Mouse (Mus musculus) 3T3-L1 (cell line): ENCODE measurements around the gene Psmd5.
"Not testable (repeated sequence)": the region's sequence is repeated elsewhere in the genome, so short reads cannot be mapped to it uniquely, and the experiment has no call there.

ENCODE experiments used
- DNase-seq: peaks from one replicate; pipeline ENCODE4 v3.0.0-alpha.2; 2015; ENCODE audit warnings: low read depth, low spot score

The Psmd5 gene

DNA sequence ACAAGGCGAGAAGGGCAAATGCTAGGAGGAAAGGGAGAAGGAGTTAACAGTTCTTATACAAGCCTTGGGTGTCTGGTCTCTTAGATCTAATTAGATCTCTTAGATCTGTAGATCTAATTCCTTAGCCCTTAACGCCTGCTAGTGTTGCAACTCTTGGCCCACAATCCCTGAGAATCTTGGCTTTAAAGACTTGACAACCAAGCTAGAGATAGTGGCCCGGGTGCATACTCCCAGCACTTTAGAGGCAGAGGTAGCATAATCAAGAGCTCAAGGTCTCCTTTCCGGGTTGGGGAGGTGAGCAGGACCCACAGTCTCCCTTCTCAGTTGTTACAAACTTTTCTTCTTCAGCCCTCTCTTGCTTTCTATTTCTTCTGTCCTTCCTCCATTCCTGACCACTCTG lies 47.2 kb downstream of the Psmd5 start:
- DNase-seq: no peak

DNA sequence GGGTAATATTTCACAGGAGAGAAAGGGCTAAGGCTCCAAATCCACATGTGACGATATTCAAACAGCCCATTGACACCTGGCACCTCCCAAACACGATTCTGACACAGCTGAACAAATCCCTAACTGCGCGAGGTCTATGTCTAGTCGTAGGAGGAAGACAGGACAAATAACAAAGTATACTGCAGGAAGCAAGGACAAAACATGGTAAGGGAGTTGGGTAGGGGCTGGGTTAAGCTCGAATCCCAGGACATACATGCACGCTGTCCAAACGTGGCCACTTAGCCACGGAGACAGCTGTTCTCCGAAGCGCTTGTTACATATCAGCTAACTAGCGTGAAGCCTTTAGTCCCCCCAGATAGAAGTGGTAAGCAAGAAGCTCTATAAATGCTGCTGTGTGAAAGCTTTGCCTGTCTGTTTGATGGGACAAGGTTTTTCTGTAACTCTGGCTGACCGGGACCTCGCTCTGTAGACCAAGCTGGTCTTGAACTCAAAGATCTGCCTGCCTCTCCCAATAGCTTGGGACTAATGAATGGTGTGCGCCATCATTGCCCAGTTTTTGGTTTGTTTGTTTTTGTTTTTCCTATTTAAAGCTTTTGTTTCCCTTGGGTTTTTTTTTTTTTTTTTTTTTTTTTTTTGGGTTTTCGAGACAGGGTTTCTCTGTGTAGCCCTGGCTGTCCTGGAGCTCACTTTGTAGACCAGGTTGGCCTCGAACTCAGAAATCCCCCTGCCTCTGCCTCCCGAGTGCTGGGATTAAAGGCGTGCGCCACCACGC lies 48.1 kb downstream of the Psmd5 start:
- DNase-seq: no peak

DNA sequence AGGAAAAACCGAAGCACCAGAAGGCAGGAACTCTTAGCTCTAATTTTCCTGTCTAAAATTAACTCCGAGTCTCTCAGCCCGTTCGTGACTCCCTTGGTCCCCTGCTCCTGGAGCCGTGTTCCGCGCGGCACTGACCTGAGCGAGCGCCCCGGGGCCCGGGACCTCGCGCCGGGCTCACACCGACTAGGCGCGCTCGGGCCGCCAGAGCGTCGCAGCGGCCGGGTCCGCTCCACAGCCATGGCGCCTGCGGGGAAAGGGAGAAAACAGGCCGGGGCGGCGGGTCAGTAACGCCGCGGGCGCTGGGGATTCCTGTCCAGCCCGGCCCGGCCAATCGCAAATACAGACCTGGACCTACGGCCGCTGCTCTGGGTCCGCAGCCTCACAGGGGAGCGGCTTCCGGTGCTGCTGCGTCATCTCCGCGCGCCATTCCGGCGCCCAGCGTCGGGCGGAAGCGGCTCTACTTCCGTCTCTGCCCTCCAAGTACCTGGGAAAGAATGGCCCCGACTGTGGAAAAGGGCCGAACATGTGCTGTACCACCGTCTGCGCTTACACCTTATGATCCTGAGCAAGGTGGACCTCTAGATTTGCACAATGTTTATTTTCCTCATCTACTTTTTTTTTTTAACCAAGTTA lies 48.8 kb downstream of the Psmd5 start, which contains the start of gene Fbxw2:
Fbxw2 (minus strand) TSS at position 485 of the 633 bp plus-strand sequence.
- DNase-seq: peak; percentile 92

DNA sequence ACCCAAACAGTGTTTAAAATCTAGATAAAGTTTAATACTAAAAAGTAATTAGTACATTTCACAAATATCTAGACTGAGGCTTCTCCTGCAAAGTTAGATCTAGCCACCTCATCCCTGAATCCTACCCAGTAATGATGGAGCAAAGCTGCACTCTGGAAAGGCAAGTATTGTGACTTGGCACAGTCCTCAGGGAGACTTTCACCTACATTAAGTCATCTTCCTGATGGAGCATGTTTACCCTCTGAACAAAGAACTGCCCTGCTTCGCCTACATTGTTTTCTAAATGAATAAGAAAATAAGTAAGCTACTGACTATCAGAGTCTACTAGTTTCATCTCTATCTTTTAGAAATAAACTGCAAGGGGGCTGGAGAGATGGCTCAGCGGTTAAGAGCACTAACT lies 56.3 kb downstream of the Psmd5 start:
- DNase-seq: no peak

- DNase-seq: not testable (repeated sequence)
These were observed 58.9 kb downstream of the Psmd5 start for GRCm38 (mm10) chr2:34815893-34816292.

DNA sequence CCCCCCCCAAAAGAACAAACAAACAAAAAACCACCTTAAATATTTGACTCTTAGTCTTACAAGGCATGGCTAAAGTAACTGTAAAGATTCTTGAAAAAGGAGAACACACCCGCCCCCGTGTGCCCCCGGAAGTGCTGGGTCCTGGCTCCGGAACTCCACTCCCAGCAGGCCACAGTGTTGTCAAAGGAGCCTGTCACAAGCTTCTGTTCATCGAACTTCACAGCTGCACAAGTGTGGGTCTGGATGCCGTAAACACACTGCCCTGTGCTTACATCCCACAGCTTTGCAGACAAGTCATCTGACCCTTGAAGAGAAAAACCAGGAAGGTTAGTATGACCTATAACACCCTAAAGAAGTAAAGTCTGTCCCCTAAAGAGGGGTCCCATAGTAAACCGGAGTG lies 62.1 kb downstream of the Psmd5 start:
- no peak for DNase-seq

DNA sequence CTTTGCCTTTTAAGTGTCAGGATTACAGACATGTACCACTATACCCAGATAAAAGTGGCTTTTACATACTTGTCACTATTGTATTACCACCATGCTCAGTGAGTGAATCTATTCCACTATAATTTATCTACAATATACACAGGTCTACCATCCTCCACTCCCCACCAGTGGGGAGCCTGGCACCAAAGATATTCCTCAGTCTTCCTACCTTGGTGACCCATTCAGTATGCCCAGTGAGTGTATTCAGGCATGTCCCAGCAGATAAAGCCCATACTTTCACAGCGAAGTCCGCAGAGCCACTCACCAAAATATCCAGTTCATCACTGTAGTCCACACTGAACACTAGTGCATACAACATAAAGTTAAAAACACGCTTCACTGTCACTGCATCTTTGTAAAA lies 64.0 kb downstream of the Psmd5 start:
- DNase-seq: no peak

DNA sequence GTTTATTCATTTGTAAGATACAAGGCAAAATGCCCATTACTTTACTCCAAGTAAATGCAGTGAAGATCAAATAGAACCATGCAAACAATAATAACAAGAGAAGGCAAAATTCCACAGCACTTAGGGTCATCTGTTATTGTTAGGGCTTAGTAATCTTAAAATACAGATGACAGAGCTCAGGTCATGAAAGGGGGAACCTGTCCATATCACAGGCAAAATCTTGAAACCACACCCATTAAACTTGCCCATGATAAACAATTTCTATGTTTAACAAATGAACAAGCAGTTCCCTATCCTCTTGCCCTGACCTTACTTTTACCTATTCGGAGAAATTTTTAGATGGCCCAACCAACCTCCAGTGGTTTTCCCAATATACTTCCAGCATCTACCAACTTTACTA lies 65.2 kb downstream of the Psmd5 start:
- DNase-seq: no peak

- DNase-seq: no peak
These were observed 66.7 kb downstream of the Psmd5 start for GRCm38 (mm10) chr2:34808057-34808456.

GRCm38 (mm10) chr2:34805364-34805950 lies 69.3 kb downstream of the Psmd5 start:
- no peak for DNase-seq

GRCm38 (mm10) chr2:34804815-34805214 lies 70.0 kb downstream of the Psmd5 start:
- DNase-seq: no peak

GRCm38 (mm10) chr2:34804172-34804571 lies 70.6 kb downstream of the Psmd5 start:
- no peak for DNase-seq

DNA sequence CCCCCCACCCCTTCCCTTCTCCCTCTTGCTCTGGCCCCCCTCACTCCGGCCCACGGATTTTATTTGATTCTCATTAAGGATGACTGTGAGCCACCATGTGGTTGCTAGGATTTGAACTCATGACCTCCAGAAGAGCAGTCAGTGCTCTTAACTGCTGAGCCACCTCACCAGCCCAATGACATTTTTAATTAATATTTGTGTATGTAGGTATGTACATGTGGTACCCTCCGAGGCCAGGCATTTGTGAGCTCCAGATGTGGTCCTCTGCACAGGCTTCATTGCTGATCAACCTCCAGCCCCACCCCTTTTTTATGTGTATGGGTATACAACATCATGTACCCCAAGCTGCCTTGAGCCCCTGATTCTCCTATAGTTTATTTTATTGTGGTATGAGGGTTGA lies 71.0 kb downstream of the Psmd5 start:
- no peak for DNase-seq

DNA sequence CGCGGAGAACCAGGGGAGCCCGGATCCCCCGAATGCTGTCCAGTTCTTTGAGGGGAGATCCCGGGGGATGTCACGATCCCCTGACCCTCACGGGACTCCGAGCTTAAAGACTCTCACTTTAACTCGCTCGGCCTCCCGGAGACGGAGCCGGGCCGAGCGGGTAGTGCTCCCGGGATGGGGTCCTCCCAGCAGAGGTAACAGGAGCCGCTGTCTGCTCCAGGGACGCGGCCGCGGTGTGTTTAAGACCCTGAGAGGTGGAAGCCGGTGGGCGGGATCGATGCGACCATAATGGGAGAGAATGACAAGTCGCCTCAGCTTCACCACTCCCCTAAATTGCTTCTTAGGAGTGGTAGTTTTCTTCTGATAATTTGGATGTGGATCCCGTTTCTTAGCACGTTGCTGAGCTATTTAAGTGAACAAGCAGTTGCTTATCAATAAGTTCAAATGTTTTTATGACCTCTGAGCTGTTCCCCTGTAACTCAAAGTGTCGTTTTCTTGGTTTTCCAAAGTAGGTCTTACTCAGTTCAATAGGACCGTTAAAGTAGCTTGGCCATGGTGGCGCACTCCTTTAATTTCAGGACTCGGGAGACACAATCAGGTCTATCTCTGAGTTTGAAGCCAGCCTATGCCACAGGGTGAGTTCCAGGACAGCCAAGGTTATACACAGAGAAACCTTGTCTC lies 72.1 kb downstream of the Psmd5 start:
- peak; percentile 68 for DNase-seq

GRCm38 (mm10) chr2:34801516-34802482 lies 73.0 kb downstream of the Psmd5 start:
- DNase-seq: peak; percentile 100

DNA sequence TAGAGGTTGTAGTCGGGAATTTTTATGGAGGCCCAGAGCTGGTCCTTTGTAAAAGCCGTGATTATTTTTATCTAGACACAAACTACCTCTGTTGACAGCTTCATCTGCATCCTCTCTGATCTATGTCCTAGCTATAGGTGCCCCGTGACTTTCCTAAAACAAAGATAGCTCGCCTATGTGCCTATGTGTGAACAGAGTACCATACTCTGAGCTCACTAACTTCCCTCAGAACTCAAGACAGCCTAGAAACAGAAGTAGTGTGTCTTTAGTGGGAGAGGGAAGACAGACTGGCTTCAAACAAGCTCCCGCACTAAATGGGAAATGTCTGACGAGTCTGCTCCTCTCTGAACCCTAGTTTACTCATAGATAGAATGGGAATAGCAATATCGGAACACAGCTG lies 74.4 kb downstream of the Psmd5 start:
- peak; percentile 33 for DNase-seq
